Mouse (Mus musculus): ENCODE results near the gene Vpreb3. TPM values are rescaled to one million over a fixed set of nuclear protein-coding genes. Genes with fewer than 3 reads are reported as not detected.
A peak's percentile ranks its signal among the peaks of the same experiment; 100 is the strongest.

Gene Vpreb3
- polyA plus RNA-seq, 1 experiment from 2014 or later: 1.3 TPM

DNA sequence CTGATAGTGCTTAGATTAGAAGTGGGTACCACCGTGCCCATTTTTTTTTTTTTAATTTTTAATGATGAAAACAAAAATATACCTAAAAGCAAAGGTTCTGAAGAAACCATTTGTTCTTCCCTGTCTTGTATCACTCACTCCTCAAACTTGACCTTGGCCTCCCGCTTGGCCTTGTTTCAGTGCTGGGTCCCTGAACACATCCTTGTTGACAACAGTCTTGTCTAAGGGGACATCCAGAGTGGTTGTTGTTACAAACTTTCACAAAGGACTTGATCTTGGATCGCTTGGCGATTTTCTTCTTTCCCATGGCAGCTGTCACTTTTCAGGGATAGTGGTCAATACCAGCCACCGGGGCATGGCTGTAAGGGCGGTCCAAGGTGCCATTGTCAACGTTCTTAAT is 2.4 kb downstream of the Vpreb3 start:
- no peak overlapping the region for H3K4me2 ChIP-seq (replicated peaks; ENCODE audit: low read depth, low read length)
- no peak overlapping the region for H3K27ac ChIP-seq (ENCODE audit: low read length)
- H3K9me3 ChIP-seq (ENCODE audit: control insufficient read depth, low read depth, low read length): no peaks in the 10 kb centered on the region
- H3K36me3 ChIP-seq (ENCODE audit: control insufficient read depth, insufficient read depth, low read length): no peaks in the 10 kb centered on the region
- H3K4me1 ChIP-seq (ENCODE audit: control insufficient read depth, insufficient read depth, low read length): peaks cover 11% of the 10 kb centered on the region; the same call in 1 of the 2 replicates
- no peak for ATAC-seq (ENCODE audit: insufficient number of reproducible peaks, insufficient read depth, low FRiP score, low read depth)
- H3K9ac ChIP-seq (replicated peaks; ENCODE audit: low read depth, low read length): no peak overlapping the region
- WGBS: 93% methylated on average over 7 of the region's 7 CpGs
- H3K27me3 ChIP-seq (ENCODE audit: control insufficient read depth, insufficient read depth, low read length): no peaks in the 10 kb centered on the region
- no peak overlapping the region for H3K4me3 ChIP-seq (ENCODE audit: low read depth, low read length)

GRCm38 (mm10) chr10:75945896-75946295 is 3.0 kb downstream of the Vpreb3 start:
- Histone ChIP-seq H3K4me1 (ENCODE audit: control insufficient read depth, insufficient read depth, low read length) (peaks cover 12% of the 10 kb centered on the region; the same call in 1 of the 2 replicates), H3K9ac (replicated peaks; ENCODE audit: low read depth, low read length) (no peak overlapping the region), H3K4me2 (replicated peaks; ENCODE audit: low read depth, low read length) (no peak overlapping the region), H3K36me3 (ENCODE audit: control insufficient read depth, insufficient read depth, low read length) (no peaks in the 10 kb centered on the region), H3K27ac (ENCODE audit: low read length) (no peak overlapping the region), H3K27me3 (ENCODE audit: control insufficient read depth, insufficient read depth, low read length) (no peaks in the 10 kb centered on the region), H3K9me3 (ENCODE audit: control insufficient read depth, low read depth, low read length) (no peaks in the 10 kb centered on the region), H3K4me3 (ENCODE audit: low read depth, low read length) (no peak overlapping the region)
- no peak for ATAC-seq (ENCODE audit: insufficient number of reproducible peaks, insufficient read depth, low FRiP score, low read depth)
- WGBS: 67% methylated on average over 7 of the region's 7 CpGs

DNA sequence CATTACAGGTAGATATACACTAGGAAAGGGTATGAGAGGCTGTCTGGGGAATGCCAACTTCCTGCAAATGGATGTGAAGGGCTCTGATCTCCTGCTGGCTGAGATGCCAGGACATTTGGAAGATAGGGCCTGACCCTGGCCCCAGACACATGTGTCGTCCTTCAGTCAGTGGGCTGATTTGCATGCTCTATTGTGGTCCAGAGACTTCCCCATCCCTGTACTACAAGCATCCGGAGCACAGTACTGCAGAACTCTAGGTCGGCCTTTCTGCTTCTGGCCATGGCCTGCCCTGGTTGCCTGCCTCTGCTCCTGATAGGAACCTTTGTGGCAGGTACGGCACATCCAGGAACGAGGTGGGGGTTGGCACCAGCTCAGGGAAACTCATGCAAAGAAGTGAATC is 5.2 kb downstream of the Vpreb3 start:
- no peaks in the 10 kb centered on the region for H3K36me3 ChIP-seq (ENCODE audit: control insufficient read depth, insufficient read depth, low read length)
- H3K4me1 ChIP-seq (ENCODE audit: control insufficient read depth, insufficient read depth, low read length): peaks cover 12% of the 10 kb centered on the region; the same call in 1 of the 2 replicates
- no peak for ATAC-seq (ENCODE audit: insufficient number of reproducible peaks, insufficient read depth, low FRiP score, low read depth)
- WGBS: 77% methylated on average over 5 of the region's 5 CpGs
- no peaks in the 10 kb centered on the region for H3K9me3 ChIP-seq (ENCODE audit: control insufficient read depth, low read depth, low read length)
- H3K9ac ChIP-seq (replicated peaks; ENCODE audit: low read depth, low read length): no peak overlapping the region
- H3K4me2 ChIP-seq (replicated peaks; ENCODE audit: low read depth, low read length): no peak overlapping the region
- no peaks in the 10 kb centered on the region for H3K27me3 ChIP-seq (ENCODE audit: control insufficient read depth, insufficient read depth, low read length)
- H3K27ac ChIP-seq (ENCODE audit: low read length): no peak overlapping the region
- no peak overlapping the region for H3K4me3 ChIP-seq (ENCODE audit: low read depth, low read length)

DNA sequence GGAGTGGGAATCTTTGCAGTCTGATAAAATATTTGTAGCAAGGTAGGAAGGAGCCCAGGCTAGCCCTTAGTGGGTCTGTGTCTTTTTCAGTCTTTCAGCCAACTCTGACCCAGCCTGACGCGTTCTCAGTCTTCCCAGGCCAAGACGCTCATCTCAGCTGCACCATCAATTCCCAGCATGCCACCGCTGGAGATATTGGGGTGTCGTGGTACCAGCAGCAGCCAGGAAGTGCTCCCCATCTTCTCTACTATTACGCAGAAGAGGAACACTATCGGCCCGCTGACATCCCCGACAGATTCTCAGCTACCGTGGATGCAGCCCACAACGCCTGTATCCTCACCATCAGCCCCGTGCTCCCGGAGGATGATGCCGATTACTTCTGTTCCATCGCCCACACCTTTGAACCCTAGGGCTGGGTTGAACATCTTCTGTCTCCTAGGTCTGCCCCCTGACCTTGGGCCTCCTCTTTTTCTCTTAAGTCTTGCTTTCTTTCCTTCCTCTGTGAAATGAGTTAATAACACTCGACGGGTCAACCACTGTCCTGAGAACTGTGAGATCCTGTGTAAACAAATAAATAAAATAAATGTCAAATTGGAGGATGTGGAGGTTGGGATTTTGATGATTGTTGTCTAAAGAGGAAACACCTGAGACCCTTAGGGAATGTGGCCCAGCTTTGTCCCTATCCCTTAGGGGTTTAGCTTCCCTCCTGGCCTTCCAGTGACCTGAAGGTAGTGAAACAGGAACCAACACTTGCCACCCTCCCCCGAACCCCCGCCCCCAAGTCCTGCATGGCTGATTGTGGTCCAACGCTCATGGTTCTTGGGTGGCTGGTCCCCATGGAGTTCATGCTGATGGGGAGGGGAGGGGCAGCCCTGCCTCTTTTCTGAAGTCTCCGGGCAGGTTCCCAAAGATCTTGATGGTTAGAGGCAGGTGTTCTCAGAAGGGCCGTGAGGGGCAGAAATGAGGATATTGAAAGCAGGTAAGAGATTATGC is 6.5 kb downstream of the Vpreb3 start:
- 78% methylated on average over 22 of the region's 22 CpGs for WGBS
- H3K4me1 ChIP-seq (ENCODE audit: control insufficient read depth, insufficient read depth, low read length): peaks cover 4% of the 10 kb centered on the region; the same call in 1 of the 2 replicates
- H3K36me3 ChIP-seq (ENCODE audit: control insufficient read depth, insufficient read depth, low read length): no peaks in the 10 kb centered on the region
- H3K4me3 ChIP-seq (ENCODE audit: low read depth, low read length): no peak overlapping the region
- no peak overlapping the region for H3K27ac ChIP-seq (ENCODE audit: low read length)
- H3K4me2 ChIP-seq (replicated peaks; ENCODE audit: low read depth, low read length): no peak overlapping the region
- no peak overlapping the region for H3K9ac ChIP-seq (replicated peaks; ENCODE audit: low read depth, low read length)
- ATAC-seq (ENCODE audit: insufficient number of reproducible peaks, insufficient read depth, low FRiP score, low read depth): no peak
- no peaks in the 10 kb centered on the region for H3K9me3 ChIP-seq (ENCODE audit: control insufficient read depth, low read depth, low read length)
- H3K27me3 ChIP-seq (ENCODE audit: control insufficient read depth, insufficient read depth, low read length): no peaks in the 10 kb centered on the region

- Histone ChIP-seq H3K27ac (ENCODE audit: low read length) (no peak overlapping the region), H3K9me3 (ENCODE audit: control insufficient read depth, low read depth, low read length) (no peaks in the 10 kb centered on the region), H3K4me1 (ENCODE audit: control insufficient read depth, insufficient read depth, low read length) (peaks cover 4% of the 10 kb centered on the region; the same call in 1 of the 2 replicates), H3K9ac (replicated peaks; ENCODE audit: low read depth, low read length) (peak overlapping the region; percentile 48; the same call in 1 of the 2 replicates), H3K4me2 (replicated peaks; ENCODE audit: low read depth, low read length) (peak overlapping the region; percentile 95), H3K27me3 (ENCODE audit: control insufficient read depth, insufficient read depth, low read length) (no peaks in the 10 kb centered on the region), H3K4me3 (ENCODE audit: low read depth, low read length) (peak overlapping the region; percentile 40), H3K36me3 (ENCODE audit: control insufficient read depth, insufficient read depth, low read length) (no peaks in the 10 kb centered on the region)
- peak; percentile 75 for ATAC-seq (ENCODE audit: insufficient number of reproducible peaks, insufficient read depth, low FRiP score, low read depth)
- WGBS: 2% methylated on average over 23 of the region's 23 CpGs
These were observed 7.9 kb downstream of the Vpreb3 start for GRCm38 (mm10) chr10:75950791-75951210.

DNA sequence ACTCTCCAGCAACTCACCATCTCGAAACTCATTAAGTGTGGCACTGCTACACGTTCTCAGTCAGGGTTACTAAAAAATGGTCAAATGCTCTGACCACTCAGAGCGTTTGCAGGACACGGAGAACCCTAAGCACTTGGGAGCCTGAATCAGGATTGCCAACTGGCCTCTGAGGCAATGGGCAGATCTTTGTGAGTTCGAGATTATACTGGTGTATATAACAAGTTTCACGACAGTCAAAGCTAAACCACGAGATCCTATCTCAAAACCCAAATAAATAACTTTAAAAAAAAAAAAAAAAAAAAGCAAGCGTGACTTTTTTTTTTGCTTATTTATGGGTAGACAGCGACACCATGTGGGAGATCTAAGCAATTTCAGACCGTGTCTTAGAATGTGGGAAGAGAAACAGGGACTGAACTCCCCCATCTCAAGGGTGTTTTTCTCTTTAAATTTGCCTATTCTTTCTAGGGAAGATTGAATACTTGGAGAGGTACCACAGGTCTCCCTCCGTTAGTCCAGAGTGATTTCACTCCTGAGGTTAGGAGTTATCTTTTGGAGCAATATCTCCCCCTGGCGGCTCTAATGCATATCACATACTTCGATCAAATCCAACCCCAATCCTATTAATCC is 8.7 kb downstream of the Vpreb3 start:
- peaks cover 4% of the 10 kb centered on the region; the same call in 1 of the 2 replicates for H3K4me1 ChIP-seq (ENCODE audit: control insufficient read depth, insufficient read depth, low read length)
- H3K27ac ChIP-seq (ENCODE audit: low read length): no peak overlapping the region
- H3K9ac ChIP-seq (replicated peaks; ENCODE audit: low read depth, low read length): peak overlapping the region; percentile 48; the same call in 1 of the 2 replicates
- ATAC-seq (ENCODE audit: insufficient number of reproducible peaks, insufficient read depth, low FRiP score, low read depth): no peak
- H3K36me3 ChIP-seq (ENCODE audit: control insufficient read depth, insufficient read depth, low read length): no peaks in the 10 kb centered on the region
- H3K9me3 ChIP-seq (ENCODE audit: control insufficient read depth, low read depth, low read length): no peaks in the 10 kb centered on the region
- WGBS: 4% methylated on average over 13 of the region's 13 CpGs
- no peaks in the 10 kb centered on the region for H3K27me3 ChIP-seq (ENCODE audit: control insufficient read depth, insufficient read depth, low read length)
- peak overlapping the region; percentile 95 for H3K4me2 ChIP-seq (replicated peaks; ENCODE audit: low read depth, low read length)
- H3K4me3 ChIP-seq (ENCODE audit: low read depth, low read length): peak overlapping the region; percentile 40

DNA sequence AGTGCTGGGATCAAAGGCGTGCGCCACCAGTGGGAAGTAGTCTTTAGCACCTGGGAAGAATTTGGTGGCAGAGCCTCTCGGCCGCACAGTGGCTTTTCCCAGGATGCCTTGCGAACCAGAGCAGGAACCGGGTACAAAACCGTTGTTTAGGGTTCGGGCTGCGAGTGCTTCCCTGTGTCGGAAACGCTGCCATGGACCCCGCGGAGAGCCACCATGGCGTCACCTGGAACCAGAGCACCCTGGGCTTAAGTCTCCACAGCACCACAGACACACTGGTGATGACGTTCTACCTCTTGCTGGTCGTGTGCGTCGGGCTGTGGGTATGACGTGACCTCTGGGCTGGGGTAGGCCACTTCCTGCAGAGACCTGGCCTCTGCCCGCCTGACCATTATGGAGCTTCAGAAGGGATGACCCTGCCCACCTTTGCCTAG is 11.5 kb downstream of the Vpreb3 start, which contains the start of gene Gm5134:
TSS of gene Gm5134 (plus strand) at position 134 of the 431 bp plus-strand sequence.
- H3K9ac ChIP-seq (replicated peaks; ENCODE audit: low read depth, low read length): no peak within 1 kb of the TSS
- H3K4me2 ChIP-seq (replicated peaks; ENCODE audit: low read depth, low read length): peak within 1 kb of the TSS; percentile 34
- H3K4me3 ChIP-seq (ENCODE audit: low read depth, low read length): no peak within 1 kb of the TSS; the same call in 1 of the 2 replicates
- no peaks in the 10 kb centered on the region for H3K9me3 ChIP-seq (ENCODE audit: control insufficient read depth, low read depth, low read length)
- H3K36me3 ChIP-seq (ENCODE audit: control insufficient read depth, insufficient read depth, low read length): no peaks in the 10 kb centered on the region
- H3K27me3 ChIP-seq (ENCODE audit: control insufficient read depth, insufficient read depth, low read length): no peaks in the 10 kb centered on the region
- no peak within 1 kb of the TSS for H3K27ac ChIP-seq (ENCODE audit: low read length)
- peaks cover 4% of the 10 kb centered on the region; the same call in 1 of the 2 replicates for H3K4me1 ChIP-seq (ENCODE audit: control insufficient read depth, insufficient read depth, low read length)
- 32% methylated on average over 20 of the region's 20 CpGs for WGBS
- no peak; the same call in 1 of the 2 replicates for ATAC-seq (ENCODE audit: insufficient number of reproducible peaks, insufficient read depth, low FRiP score, low read depth)

DNA sequence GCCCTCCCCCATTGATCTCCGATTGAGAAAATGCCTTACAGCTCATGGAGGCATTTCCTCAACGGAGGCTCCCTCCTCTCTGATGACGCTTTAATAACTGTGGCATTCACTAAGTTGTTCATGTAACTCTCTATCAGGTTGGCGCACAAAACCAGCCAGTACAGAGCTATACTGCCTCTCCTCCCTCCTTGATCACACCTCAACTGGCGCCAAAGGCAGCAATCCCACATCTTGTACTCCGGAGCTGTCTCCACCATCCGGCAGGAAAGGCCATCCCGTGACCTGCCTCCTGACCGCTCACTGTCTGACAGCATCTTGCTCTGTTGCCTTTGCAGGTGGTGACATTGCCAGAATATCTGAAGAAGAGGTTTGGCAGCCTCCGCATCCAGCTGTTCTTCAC is 31.0 kb downstream of the Vpreb3 start:
- Histone ChIP-seq H3K27me3 (ENCODE audit: control insufficient read depth, insufficient read depth, low read length) (no peaks in the 10 kb centered on the region), H3K9me3 (ENCODE audit: control insufficient read depth, low read depth, low read length) (no peaks in the 10 kb centered on the region)

More for the DNA sequence above, 31.0 kb downstream of the Vpreb3 start:
- Histone ChIP-seq H3K36me3 (ENCODE audit: control insufficient read depth, insufficient read depth, low read length) (no peaks in the 10 kb centered on the region), H3K9ac (replicated peaks; ENCODE audit: low read depth, low read length) (no peak overlapping the region), H3K4me3 (ENCODE audit: low read depth, low read length) (no peak overlapping the region), H3K4me1 (ENCODE audit: control insufficient read depth, insufficient read depth, low read length) (no peaks in the 10 kb centered on the region), H3K27ac (ENCODE audit: low read length) (no peak overlapping the region), H3K4me2 (replicated peaks; ENCODE audit: low read depth, low read length) (no peak overlapping the region)
- no peak for ATAC-seq (ENCODE audit: insufficient number of reproducible peaks, insufficient read depth, low FRiP score, low read depth)
- WGBS: 87% methylated on average over 10 of the region's 10 CpGs

Data from stomach, embryonic 14.5 days (tissue).